Mouse (Mus musculus): ENCODE results near the gene Tbrg4. TPM values are rescaled to one million over a fixed set of nuclear protein-coding genes. Genes with fewer than 3 reads are reported as not detected.
A peak's percentile ranks its signal among the peaks of the same experiment; 100 is the strongest.

Gene Tbrg4
- polyA plus RNA-seq, 1 experiment from 2014 or later = 70.3 TPM

DNA sequence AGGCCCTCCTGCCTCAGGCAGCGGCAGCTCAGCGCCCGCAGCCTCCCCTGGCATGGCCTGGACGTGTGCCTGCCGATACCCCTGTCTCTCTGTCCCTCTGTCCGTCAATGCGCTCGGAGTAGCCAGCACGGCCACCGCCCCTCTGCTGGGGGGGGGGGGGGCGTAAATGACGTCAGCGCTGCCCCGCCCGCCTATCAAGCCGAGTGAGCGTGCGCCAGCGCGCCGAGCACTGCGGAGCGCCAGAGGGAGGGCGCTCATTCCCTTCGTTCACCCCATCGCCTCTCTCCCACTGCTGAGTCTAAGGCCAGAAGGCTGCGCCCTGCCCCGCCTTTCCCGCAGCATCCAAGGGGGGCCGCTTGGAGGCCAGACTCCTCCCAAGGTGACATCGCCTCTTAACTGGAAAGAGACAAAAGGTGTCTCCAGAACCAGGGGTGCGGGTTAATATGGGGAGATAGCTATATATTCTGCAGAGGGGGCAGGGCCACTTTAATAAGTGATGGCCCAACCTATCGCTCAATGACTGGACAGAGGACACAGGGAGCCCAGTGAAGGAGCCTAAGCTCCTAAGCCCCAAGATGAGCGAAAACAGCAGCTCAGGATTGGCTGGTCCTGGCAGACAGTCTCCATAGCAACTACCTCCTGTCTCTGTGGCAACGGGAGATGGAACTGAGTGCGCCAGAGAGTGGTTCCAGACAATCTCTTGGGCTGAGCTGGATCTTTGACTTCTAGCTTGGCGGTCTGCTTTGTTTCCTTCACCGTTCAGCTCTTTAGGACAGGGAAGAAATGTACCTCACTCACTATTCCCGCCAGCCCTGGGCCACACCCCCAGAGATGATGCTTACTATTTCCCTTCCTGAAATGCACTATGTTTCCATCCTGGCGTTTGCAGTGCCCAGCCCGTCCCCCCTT is 20.1 kb downstream of the Tbrg4 start, which contains the start of gene Nacad:
TSS of gene Nacad (minus strand) at position 563 of the 909 bp plus-strand sequence.
- Histone ChIP-seq H3K4me3 (peak within 1 kb of the TSS; percentile 53), H3K4me1 (peaks cover 19% of the 10 kb centered on the region), H3K27me3 (ENCODE audit: low read depth, poor library complexity, severe bottlenecking) (peaks cover 54% of the 10 kb centered on the region), H3K27ac (no peak within 1 kb of the TSS), H3K9me3 (replicated peaks) (no peaks in the 10 kb centered on the region), H3K36me3 (peaks cover 7% of the 10 kb centered on the region)
- peak; percentile 60 for DNase-seq (ENCODE audit: low spot score)
- 7% methylated on average over 41 of the region's 41 CpGs for WGBS

DNA sequence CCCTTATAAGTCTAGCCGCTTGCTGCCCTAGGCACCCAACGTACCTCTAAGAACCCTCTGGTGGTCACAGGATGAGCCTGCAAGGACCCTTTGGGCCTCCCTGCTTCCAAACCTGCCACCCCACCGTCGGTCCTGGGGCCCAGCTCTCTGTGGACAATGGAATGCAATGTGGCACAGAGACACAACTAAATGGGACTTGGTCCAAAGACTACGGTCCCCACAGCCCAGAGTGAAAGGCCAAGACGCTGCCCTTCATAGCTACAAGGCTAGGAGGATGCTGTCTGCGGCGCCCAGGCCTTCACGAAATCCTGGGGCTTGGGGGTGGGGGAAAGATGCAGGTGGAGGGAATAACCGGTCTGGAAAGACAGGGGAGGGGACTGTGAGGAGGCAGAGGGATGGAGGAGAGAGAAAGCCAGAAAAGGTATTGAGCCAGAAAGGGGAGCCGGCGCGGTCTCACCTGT is 20.8 kb downstream of the Tbrg4 start:
- no peaks in the 10 kb centered on the region for H3K36me3 ChIP-seq
- H3K27ac ChIP-seq = no peak overlapping the region
- H3K9me3 ChIP-seq (replicated peaks) = no peaks in the 10 kb centered on the region
- peaks cover 19% of the 10 kb centered on the region for H3K4me1 ChIP-seq
- no peak for DNase-seq (ENCODE audit: low spot score)
- H3K27me3 ChIP-seq (ENCODE audit: low read depth, poor library complexity, severe bottlenecking) = peaks cover 54% of the 10 kb centered on the region
- 21% methylated on average over 10 of the region's 13 CpGs for WGBS
- peak overlapping the region; percentile 53 for H3K4me3 ChIP-seq

DNA sequence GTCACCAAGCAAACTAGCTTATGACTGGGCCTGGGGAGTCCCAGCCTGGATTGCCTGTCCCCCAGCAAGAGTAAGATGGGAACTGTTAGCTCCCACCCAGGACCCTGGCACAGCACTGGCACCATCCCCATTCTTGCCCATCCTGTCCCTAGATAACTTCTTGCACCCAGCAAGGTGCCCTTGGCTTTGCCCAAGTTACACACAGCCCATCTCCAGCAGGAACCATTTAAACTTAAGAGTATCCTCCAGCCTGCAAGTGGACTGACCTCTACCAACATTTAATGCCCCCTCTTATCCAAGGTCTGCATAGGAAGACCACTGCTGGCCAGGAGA is 21.3 kb downstream of the Tbrg4 start:
- peaks cover 23% of the 10 kb centered on the region for H3K4me1 ChIP-seq
- peaks cover 54% of the 10 kb centered on the region for H3K27me3 ChIP-seq (ENCODE audit: low read depth, poor library complexity, severe bottlenecking)
- H3K4me3 ChIP-seq = 0 out of 2 replicates have a peak overlapping the region, but pooled peaks have one; percentile 53
- H3K9me3 ChIP-seq (replicated peaks) = no peaks in the 10 kb centered on the region
- H3K36me3 ChIP-seq = no peaks in the 10 kb centered on the region
- H3K27ac ChIP-seq = no peak overlapping the region
- DNase-seq (ENCODE audit: low spot score) = no peak

DNA sequence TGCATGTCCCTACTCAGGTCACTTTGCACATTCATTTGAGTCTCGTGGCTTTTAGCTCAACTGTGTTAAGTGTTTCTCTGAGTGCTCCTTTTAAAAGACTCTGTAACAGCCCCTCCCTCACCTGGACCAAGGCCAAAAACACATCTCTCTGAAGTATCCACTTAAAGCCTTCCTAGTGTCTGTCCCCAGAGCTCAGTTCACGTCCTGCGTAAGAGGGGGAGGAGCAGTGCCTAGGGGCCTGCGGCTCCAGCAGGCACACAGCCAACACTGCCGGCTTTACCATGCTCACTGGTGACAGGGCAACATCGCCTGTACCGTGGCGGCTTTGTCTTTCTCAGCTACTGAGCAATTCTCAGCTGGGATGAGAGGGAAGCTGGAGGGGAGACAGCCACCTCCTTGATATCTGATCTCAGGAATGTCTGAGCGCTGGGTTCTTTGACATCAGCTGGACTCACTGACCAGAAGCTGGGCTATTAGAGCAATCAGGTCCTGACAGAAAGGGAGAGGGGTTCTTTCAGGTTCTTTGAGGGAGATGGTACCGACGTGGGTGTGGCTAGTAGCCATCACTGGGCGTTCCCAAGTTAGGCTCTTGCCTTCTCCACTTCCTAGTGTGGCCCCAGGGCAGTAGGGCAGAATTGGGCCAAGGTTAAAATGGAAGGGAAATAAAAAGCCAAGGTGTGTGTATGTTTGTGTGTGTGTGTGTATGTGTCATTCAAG is 21.8 kb downstream of the Tbrg4 start:
- no peak for DNase-seq (ENCODE audit: low spot score)
- peaks cover 54% of the 10 kb centered on the region for H3K27me3 ChIP-seq (ENCODE audit: low read depth, poor library complexity, severe bottlenecking)

DNA sequence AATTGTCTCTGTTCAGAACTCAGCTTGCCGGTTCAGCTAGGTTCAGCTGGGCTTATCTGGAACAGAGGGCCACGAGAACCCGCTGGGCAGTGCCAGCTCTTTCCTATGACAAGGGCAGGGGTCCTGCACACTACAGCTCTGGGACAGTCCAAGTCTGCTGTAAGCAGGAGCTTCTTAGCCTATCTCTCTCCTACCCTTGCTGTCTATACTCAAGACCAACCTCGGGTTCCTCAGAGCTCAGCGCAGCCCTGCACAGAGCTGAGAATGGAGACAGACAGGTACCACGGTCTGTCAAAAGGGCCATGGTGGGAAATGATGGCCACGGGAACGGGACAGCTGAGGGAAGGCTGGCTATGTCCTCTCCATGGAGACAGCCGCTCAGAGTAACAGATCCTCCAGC is 22.6 kb downstream of the Tbrg4 start:
- Histone ChIP-seq H3K36me3 (peaks cover 8% of the 10 kb centered on the region), H3K9me3 (replicated peaks) (no peaks in the 10 kb centered on the region), H3K27me3 (ENCODE audit: low read depth, poor library complexity, severe bottlenecking) (peaks cover 54% of the 10 kb centered on the region), H3K4me3 (no peak overlapping the region), H3K4me1 (peaks cover 37% of the 10 kb centered on the region), H3K27ac (no peak overlapping the region)
- WGBS = 88% methylated on average over 9 of the region's 9 CpGs
- no peak for DNase-seq (ENCODE audit: low spot score)

More for the DNA sequence above, 21.8 kb downstream of the Tbrg4 start:
- Histone ChIP-seq H3K27ac (no peak overlapping the region), H3K36me3 (peaks cover under 1% of the 10 kb centered on the region; the same call in 1 of the 2 replicates), H3K4me3 (no peak overlapping the region), H3K9me3 (replicated peaks) (no peaks in the 10 kb centered on the region), H3K4me1 (peaks cover 28% of the 10 kb centered on the region)
- 33% methylated on average over 12 of the region's 12 CpGs for WGBS

GRCm38 (mm10) chr11:6602662-6603061 is 23.2 kb downstream of the Tbrg4 start:
- Histone ChIP-seq H3K4me3 (no peak overlapping the region), H3K4me1 (peaks cover 40% of the 10 kb centered on the region), H3K36me3 (peaks cover 14% of the 10 kb centered on the region), H3K27me3 (ENCODE audit: low read depth, poor library complexity, severe bottlenecking) (peaks cover 54% of the 10 kb centered on the region), H3K9me3 (replicated peaks) (no peaks in the 10 kb centered on the region), H3K27ac (no peak overlapping the region)
- DNase-seq (ENCODE audit: low spot score) = no peak
- 83% methylated on average over 9 of the region's 9 CpGs for WGBS

DNA sequence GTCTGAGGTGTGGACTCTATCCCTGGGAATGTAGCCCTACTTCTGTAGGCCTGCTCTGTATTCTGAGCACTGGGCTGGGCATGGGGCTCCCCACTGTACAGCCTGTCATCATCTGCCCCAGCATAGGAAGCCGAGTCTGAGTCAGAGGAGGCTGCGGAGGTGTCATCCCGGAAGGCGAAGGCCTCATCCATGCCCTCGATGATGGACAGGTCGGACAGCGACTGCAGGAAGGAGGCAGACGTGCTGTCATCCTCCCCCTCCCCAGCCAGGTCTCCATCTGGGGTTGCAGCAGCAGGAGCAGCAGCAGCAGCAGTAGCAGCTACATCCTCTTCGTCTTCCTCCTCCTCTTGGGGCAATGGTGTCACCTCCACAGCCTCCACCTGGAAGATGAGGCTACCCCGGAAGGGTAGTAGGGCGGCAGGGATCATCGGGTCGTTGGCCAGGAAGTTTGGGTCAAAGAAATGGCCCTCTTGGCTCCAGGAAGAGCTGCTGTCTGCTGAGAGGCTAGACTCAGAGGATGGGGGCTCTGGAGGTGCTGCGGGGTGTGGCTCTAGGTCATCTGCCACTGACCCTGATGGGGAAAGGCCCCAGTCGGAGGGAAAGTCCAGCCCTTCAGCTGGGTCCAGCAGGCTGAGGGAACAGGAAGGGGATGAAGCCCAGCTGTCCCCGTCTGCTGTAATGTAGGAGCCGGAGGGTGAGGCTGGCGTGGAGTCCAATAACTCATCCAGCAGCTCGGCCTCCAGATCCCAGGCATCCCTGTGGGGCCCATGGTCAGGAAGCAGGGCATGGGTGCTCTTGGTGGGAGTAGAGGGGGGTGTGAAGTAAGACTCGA is 24.0 kb downstream of the Tbrg4 start:
- Histone ChIP-seq H3K4me3 (no peak overlapping the region), H3K27ac (no peak overlapping the region), H3K9me3 (replicated peaks) (no peaks in the 10 kb centered on the region), H3K27me3 (ENCODE audit: low read depth, poor library complexity, severe bottlenecking) (peaks cover 47% of the 10 kb centered on the region), H3K36me3 (peaks cover 22% of the 10 kb centered on the region), H3K4me1 (peaks cover 40% of the 10 kb centered on the region)
- WGBS = 73% methylated on average over 20 of the region's 20 CpGs
- DNase-seq (ENCODE audit: low spot score) = no peak

DNA sequence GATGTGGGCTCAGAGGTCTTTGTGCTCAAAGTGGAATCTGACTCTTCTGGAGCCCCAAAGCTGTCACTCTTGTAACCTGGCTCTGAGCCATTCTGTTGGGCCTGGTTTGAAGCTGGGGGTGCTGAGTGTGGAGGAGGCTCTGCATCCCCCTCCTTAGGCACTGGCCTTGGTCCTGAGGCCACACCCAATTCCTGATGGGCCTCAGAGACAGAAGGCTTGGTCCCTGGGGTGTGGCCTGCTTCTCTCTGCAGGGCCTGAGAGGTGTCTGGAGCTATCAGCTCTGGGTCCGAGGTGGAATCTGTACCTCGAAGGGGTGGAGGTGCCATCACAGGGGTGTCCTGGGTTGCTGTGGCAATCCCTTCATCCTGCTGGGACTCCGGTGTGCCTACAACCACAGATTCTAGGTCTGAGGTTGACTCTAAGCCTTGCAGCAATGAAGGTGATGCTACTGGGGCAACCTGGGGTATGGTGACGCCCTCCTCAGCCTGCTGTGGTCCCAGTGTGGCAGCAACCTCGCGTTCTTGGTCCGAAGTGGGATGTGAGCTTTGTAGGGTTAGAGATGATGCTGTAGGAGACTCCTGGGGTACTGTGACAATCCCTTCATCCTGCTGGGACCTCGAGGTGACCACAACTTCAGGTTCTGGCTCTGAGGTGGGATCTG is 25.5 kb downstream of the Tbrg4 start:
- WGBS = 84% methylated on average over 8 of the region's 8 CpGs
- Histone ChIP-seq H3K9me3 (replicated peaks) (no peaks in the 10 kb centered on the region), H3K4me3 (no peak overlapping the region), H3K27me3 (ENCODE audit: low read depth, poor library complexity, severe bottlenecking) (peaks cover 33% of the 10 kb centered on the region), H3K4me1 (peaks cover 32% of the 10 kb centered on the region), H3K27ac (no peak overlapping the region), H3K36me3 (peaks cover 37% of the 10 kb centered on the region)
- no peak for DNase-seq (ENCODE audit: low spot score)

GRCm38 (mm10) chr11:6599831-6600230 is 26.0 kb downstream of the Tbrg4 start:
- Histone ChIP-seq H3K27me3 (ENCODE audit: low read depth, poor library complexity, severe bottlenecking) (peaks cover 27% of the 10 kb centered on the region), H3K4me3 (no peak overlapping the region), H3K4me1 (peaks cover 27% of the 10 kb centered on the region), H3K36me3 (peaks cover 42% of the 10 kb centered on the region), H3K27ac (no peak overlapping the region; the same call in 1 of the 2 replicates), H3K9me3 (replicated peaks) (no peaks in the 10 kb centered on the region)
- DNase-seq (ENCODE audit: low spot score) = no peak
- WGBS = 83% methylated on average over 6 of the region's 6 CpGs

DNA sequence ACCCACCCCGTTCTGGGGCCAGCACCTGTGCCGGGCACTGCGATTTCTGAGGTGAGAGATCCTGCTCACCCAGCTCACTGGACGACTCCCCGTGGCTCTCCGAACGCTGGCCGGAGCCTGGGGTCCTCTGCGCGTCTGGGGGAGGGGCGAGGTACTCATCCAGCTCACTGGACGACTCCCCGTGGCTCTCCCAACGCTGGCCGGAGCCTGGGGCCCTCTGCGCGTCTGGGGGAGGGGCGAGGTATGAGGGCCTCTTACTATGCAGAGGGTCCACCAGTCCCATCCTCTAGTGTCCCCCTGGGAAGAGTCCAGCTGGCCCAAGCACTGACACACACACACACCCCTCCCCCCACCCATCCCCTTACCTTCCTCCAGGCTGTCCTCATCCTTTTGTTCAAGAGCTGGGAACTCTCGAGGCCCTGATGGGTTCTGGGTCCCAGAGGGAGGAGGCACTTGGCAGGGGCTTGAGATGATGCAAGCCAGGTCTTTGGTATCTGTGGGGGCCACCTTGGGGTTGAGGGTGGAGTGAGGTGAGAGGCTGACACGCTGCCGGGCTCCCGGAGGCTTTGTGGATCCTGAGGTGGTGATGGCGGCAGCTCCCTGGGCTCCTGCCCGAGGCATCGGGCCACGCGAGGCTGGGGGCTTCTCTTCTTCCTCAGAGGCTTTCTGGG is 26.7 kb downstream of the Tbrg4 start:
- 19% methylated on average over 27 of the region's 27 CpGs for WGBS
- Histone ChIP-seq H3K36me3 (peaks cover 49% of the 10 kb centered on the region), H3K9me3 (replicated peaks) (no peaks in the 10 kb centered on the region), H3K4me3 (no peak overlapping the region), H3K27ac (peak overlapping the region; percentile 31), H3K27me3 (ENCODE audit: low read depth, poor library complexity, severe bottlenecking) (peaks cover 20% of the 10 kb centered on the region), H3K4me1 (peaks cover 26% of the 10 kb centered on the region)
- no peak for DNase-seq (ENCODE audit: low spot score)

DNA sequence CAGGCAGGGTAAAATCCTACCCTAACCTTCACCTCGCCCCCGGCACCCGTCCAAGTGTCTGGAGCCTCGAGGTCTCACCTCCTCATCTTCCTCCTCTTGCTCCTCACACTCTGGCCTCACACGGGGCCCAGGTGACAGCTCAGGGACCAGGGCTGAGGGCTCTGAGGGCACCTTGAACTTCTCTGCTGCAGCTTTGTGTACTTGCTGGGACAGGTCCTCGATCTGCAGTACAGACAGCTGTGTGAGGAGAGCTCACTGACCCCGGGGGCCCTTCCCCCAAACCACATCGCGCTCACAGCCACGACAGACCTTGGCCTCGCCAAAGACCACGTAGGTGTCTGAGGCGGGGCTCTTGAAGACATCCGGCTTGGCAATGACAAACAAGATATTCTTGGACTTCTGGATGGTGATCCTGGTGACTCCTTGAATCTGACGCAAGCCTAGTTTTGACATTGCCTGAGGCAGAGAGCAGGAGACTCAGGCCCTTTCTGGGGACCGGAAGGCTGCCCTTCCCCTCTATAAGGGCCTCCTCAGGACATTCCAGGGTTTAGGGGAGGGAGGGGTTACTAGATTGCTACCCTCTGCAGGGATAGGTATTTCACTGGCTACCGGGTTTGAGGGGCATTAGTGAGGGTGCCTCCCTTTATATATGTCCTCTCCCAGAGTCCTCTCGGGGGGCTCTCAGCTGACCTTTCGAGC is 27.5 kb downstream of the Tbrg4 start:
- DNase-seq (ENCODE audit: low spot score) = no peak
- peaks cover 12% of the 10 kb centered on the region for H3K27me3 ChIP-seq (ENCODE audit: low read depth, poor library complexity, severe bottlenecking)
- WGBS = 55% methylated on average over 19 of the region's 19 CpGs
- peak overlapping the region; percentile 31; the same call in 1 of the 2 replicates for H3K27ac ChIP-seq
- no peaks in the 10 kb centered on the region for H3K9me3 ChIP-seq (replicated peaks)
- H3K36me3 ChIP-seq = peaks cover 57% of the 10 kb centered on the region
- H3K4me3 ChIP-seq = no peak overlapping the region
- H3K4me1 ChIP-seq = peaks cover 21% of the 10 kb centered on the region

All from limb, embryonic 10.5 days (tissue).